Mouse (Mus musculus): ENCODE results near the gene Sec22b. TPM values are rescaled to one million over a fixed set of nuclear protein-coding genes. Genes with fewer than 3 reads are reported as not detected.

The Sec22b gene
- total RNA-seq, 4 experiments from 2014 or later, result 70.3 to 82.5 (median 74.4) TPM

GRCm38 (mm10) chr3:97909737-97910136, 8.7 kb downstream of the Sec22b start:
- no peak for DNase-seq (ENCODE audit: low spot score in 2 of 2)

DNA sequence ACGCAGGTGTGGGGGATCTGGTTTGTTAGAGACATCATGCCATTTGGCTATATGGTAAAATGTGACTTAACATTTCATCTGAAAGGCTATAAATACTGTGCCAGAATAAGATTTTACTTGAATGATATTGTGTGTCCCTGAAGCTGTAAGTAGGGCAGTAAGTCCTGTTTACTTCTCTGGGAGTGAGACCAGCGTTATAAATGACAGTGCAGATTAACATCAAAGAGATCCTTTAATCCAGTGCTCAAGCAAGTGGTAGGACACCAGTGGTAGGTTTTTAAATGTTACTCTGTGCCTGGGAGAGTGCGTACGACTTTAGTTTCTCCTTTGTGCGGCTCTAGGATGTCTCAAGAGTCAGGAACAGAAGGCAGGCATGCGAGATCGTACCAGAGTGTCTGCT, 10.1 kb downstream of the Sec22b start:
- DNase-seq (ENCODE audit: low spot score in 2 of 2), result no peak

- DNase-seq (ENCODE audit: low spot score in 2 of 2), result no peak
These were observed 14.1 kb downstream of the Sec22b start for GRCm38 (mm10) chr3:97915081-97915480.

DNA sequence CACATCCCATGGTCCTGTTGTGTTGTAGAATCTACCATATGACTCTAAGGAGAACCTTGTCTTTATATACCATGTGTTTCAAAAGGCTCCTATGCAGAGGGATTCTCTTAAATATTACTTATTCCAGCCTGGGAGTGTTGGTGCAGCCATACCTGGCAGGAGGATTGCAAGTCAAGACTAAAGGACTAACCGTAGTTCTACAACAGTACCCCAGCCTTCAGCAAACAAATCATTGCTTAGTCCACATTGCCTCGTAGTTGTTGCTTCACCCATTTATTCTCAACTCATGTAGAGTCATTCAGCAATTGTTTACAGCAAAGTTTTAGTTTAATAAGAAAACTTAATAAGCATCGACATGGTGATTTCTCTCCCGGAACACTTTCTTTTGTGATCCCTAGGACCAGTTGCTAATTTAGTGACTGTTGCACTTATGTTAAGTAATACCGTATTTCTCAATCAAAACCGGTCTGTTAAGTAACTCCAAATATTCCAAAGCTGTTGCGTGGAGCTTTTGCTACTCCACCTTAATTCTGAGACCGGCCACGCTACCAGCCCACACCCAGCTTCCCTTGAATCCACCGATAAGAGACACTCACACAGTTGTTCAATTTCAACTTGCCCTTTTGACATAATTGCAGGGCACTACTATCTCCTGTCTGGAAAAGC, 18.0 kb downstream of the Sec22b start:
- DNase-seq (ENCODE audit: low spot score in 2 of 2), result no peak

- DNase-seq (ENCODE audit: low spot score in 2 of 2), result no peak
These were observed 24.3 kb downstream of the Sec22b start for GRCm38 (mm10) chr3:97925246-97925645.

- DNase-seq (ENCODE audit: low spot score in 2 of 2), result no peak
These were observed 26.3 kb downstream of the Sec22b start for GRCm38 (mm10) chr3:97927322-97927721.

DNA sequence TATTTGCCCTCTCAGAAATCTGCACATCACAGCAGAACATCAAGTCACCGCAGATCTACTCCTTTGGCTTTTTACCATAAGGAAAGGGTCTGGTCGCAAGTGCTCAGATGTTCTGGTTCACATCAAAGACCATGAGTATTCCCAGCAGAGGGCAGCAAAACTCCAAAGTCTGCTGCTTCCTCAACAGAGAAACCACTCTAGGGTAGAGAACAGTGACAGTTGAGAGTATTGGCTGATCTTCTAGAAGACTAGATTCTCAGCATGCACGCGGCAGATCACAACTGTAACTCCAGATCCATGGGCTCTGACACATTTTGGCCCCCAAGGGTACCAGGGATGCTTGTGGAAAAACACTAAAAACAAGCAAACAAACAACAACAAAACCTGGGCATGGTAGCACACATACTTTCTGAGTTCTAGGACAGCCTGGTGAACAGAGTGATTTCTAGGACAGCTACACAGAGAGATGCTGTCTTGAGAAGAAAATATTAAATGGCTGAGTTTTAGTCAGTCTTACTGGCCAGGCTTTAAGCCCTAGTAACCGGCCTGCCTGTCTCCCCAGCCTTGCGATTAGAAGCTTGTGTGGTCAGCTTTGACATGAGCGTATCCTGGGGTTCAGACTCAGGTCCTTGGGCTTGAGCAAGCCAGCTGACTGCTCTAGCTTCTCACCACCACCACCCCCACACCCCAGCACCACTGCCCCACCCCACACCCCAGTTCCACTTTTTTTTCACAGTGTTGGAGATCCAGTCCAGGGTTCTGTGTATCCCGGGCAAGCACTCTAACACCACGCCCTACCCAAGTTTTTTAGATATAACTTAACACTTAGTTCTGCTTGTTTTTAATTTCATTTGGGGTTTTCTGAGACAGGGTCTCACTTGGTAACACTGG, 28.2 kb downstream of the Sec22b start:
- peak; percentile 56 to 83 for DNase-seq (ENCODE audit: low spot score in 2 of 2)

DNA sequence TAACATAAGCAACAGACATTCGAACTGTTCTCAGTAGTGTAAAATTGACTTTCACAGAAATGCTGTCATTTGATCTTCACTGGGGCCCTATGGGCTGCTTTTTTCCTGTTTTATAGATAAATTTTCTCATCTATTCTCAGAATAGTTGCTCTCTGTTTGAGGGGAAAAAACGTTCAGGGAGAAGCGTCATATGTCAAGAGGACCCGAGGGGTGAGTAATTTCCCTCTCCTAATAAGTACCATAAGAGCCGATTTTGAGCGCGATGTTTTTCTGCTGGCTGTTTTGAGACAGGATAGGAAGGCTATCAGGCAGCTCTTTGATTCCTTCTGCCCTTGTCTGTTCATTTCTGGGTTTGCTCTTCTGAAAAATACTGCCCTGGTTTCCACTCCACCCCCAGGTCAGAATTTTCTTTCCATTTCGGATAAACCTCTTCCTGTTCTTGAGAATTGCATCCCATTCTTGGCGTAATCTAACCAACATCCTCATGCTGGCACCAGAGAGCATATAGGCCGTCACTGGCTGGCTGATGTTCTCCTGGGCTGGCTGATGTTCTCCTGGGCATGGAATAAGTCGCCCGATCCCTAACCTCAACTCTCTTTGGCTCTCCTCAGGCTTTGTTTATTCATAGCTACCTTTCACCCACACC, 29.3 kb downstream of the Sec22b start:
- no peak for DNase-seq (ENCODE audit: low spot score in 2 of 2)

DNA sequence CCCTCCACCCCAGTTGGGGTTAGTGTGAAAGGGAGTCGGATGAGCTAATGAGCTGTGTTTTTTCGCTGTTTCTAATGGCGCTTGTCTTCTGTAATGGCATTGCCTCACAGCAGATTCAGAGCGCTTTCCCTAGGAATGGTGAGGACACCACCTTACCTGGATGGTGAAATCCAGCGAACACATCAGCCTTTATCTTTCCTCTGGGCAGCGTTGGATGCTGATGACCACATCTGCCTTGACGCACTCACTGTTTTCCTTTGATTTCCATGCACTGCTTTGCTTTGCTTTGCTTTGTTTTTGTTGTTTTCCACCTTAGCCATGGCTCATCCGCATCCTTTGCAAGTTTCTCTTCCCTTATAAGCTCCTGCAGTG, 29.8 kb downstream of the Sec22b start:
- no peak for DNase-seq (ENCODE audit: low spot score in 2 of 2)

- DNase-seq (ENCODE audit: low spot score in 2 of 2), result peak; percentile 57 to 64
These were observed 30.4 kb downstream of the Sec22b start for GRCm38 (mm10) chr3:97931310-97931885.

DNA sequence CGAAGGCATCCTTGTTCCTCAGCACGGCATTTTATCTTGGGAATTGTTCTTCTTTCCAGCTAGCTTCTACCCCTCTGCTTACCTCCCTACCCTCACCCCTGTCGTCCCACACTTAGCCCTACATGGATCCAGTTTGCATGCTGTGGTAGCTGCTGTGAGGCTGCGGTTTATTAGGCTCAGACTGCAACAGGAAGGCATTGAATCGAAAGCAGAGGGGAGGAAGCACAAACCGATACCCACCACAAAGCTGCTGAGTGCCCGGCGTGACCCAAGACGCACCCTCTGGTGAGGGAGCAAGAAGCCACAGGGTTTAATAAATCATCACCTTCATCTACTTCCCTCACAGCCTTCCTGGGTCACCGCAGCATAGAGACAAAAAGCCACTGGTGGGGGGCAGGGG, 31.1 kb downstream of the Sec22b start:
- DNase-seq (ENCODE audit: low spot score in 2 of 2), result no peak

- no peak for DNase-seq (ENCODE audit: low spot score in 2 of 2)
These were observed 31.8 kb downstream of the Sec22b start for GRCm38 (mm10) chr3:97932771-97933170.

GRCm38 (mm10) chr3:97933251-97933650, 32.3 kb downstream of the Sec22b start:
- DNase-seq (ENCODE audit: low spot score in 2 of 2), result no peak

DNA sequence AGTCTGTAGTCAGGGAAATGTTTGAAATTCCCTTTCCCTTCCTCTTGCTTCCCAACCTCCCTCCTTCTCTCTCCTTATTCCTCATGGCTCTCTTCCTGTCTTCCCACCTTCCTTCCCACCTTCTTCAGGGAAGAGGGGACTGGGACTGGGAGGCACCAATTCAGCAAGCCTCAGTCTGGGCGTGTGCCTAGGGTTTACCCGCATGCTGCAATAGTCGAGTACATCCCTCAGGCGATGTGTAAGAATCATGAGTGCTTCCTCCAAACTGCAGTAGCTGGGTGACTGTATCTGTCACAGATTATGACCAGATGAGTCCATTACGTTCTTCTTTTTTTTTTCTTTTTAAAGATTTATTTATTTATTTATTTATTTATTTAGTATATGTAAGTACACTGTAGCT, 32.8 kb downstream of the Sec22b start:
- no peak for DNase-seq (ENCODE audit: low spot score in 2 of 2)

DNA sequence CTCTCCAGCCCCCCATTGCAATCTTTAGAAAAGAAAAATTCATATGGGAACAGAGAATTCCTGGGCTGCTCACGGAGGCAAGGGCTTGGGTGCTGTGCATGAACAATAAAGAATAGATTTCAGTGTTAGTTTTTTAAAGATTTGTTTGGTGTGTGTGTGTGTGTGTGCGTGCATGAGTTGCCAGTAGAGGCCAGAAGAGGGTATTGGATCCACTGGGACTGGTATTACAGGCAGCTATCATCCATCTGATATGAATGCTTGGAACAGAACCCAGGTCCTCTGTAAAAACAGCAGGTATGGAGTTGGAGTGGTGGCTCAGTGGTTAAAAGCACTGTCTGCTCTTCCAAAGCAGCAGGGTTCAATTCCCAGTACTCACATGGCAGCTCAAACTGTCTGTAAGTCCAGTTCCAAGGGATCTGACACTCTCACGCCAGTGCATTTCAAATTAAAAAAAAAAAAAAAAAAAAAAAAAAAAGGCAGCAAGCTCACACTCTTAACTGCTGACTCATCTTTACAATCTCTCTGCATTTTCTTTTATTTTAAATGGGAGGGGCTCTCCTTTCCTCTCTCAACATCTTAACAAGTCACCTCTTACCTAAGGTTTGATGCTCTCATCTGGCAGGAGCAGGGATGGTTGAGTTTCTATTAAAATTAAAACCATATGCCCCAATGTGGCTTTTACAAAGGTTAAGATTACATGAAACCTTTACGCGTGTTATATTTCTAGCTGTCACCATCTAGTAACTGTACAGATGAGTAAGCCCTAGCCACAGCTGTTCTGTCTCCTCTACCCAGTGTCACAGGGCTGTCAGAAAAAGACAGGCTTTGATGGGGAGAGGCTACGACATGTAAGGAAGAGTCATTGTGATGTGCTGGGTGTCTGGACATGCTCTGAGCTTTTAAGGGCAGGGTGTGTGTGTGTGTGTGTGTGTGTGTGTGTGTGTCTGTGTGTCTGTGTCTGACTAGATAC, 33.6 kb downstream of the Sec22b start:
- no peak for DNase-seq (ENCODE audit: low spot score in 2 of 2)

DNA sequence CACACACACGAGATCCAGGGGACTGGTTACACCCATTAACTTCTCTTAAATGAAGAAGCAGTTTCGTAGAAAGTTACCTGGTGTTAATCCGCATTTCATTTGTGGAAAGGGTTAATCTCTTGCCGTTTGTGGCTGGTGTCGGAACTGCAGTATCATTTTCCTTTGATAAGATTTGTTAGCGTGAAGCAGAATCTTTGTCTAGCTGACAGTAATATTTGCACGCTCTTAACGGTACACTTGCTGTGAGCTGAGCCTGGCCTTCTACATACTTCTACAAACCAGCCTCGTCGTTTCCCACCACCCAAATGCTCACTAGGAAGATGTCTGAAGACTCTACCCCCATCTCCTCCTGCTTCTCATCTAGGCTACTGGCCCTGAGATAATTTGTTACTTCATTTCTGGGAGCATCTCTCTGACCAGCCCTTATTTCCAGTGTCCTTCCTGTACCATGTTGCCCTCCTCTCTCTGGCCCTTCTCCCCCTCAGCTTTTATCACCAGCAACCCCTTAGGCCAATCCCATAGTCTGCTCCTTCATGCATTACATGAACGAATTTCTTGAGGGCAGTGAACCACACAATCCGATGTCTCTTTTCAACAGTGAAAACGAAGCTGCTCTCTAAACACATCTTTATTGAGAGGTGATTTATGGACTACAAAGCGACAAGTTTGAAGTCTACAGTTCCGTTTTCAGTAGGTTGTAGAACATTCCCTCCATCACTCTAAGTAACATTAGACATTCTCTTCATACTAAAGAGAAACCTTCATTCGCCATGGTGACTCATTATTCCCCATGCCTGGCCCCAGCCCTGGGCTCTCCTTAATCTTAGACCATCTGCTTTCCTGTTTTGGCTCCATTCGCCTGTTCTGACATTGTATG, 36.3 kb downstream of the Sec22b start:
- DNase-seq (ENCODE audit: low spot score in 2 of 2), result no peak

DNA sequence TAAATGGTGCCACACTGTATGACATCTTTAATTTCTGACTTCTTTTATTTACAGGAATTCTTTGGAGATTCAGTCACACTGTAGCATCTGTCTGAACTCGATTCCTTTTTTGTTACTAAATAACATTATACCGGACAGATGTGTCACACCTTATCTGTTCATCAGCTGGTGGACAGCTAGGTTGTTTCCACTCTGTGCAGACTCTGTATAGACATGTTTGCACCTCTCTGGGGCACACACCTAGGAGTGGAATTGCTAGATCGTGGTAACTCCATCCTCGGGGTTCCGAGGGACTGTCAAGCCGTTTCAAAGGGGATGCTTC, 36.9 kb downstream of the Sec22b start:
- no peak for DNase-seq (ENCODE audit: low spot score in 2 of 2)

- no peak for DNase-seq (ENCODE audit: low spot score in 2 of 2)
These were observed 38.0 kb downstream of the Sec22b start for GRCm38 (mm10) chr3:97938814-97939526.

Data from layer of hippocampus, adult 8-10 months (tissue).